Mouse (Mus musculus): Measurements from ENCODE around the gene Zdhhc11. TPM values are rescaled to one million over a fixed set of nuclear protein-coding genes. Genes with fewer than 3 reads are reported as not detected.
"Not testable (repeated sequence)": the region's sequence is repeated elsewhere in the genome, so short reads cannot be mapped to it uniquely, and the experiment has no call there.

The Zdhhc11 gene
- total RNA-seq, 2 experiments from 2014 or later = not detected

- ATAC-seq (replicated peaks; ENCODE audit: poor library complexity, severe bottlenecking) = no peak
Observed at GRCm38 (mm10) chr13:74000961-74001360, 37.3 kb downstream of the Zdhhc11 start.

GRCm38 (mm10) chr13:74001492-74001891 is 37.8 kb downstream of the Zdhhc11 start:
- ATAC-seq (replicated peaks; ENCODE audit: poor library complexity, severe bottlenecking) = no peak

- ATAC-seq (replicated peaks; ENCODE audit: poor library complexity, severe bottlenecking) = not testable (repeated sequence)
Observed at GRCm38 (mm10) chr13:74006881-74007280, 43.2 kb downstream of the Zdhhc11 start.

GRCm38 (mm10) chr13:74008216-74008615 is 44.6 kb downstream of the Zdhhc11 start:
- not testable (repeated sequence) for ATAC-seq (replicated peaks; ENCODE audit: poor library complexity, severe bottlenecking)

- ATAC-seq (replicated peaks; ENCODE audit: poor library complexity, severe bottlenecking) = peak; percentile 96
Observed at GRCm38 (mm10) chr13:74008948-74009718, 45.5 kb downstream of the Zdhhc11 start, which contains the start of gene Tppp. Tppp (plus strand) TSS chr13:74009407.

- peak; percentile 6 for ATAC-seq (replicated peaks; ENCODE audit: poor library complexity, severe bottlenecking)
Observed at GRCm38 (mm10) chr13:74009791-74010614, 46.4 kb downstream of the Zdhhc11 start.

GRCm38 (mm10) chr13:74010678-74011077 is 47.0 kb downstream of the Zdhhc11 start:
- no peak for ATAC-seq (replicated peaks; ENCODE audit: poor library complexity, severe bottlenecking)

GRCm38 (mm10) chr13:74015908-74016307 is 52.3 kb downstream of the Zdhhc11 start:
- no peak for ATAC-seq (replicated peaks; ENCODE audit: poor library complexity, severe bottlenecking)

GRCm38 (mm10) chr13:74017426-74017825 is 53.8 kb downstream of the Zdhhc11 start:
- no peak for ATAC-seq (replicated peaks; ENCODE audit: poor library complexity, severe bottlenecking)

GRCm38 (mm10) chr13:74019006-74019405 is 55.4 kb downstream of the Zdhhc11 start:
- ATAC-seq (replicated peaks; ENCODE audit: poor library complexity, severe bottlenecking) = not testable (repeated sequence)

- ATAC-seq (replicated peaks; ENCODE audit: poor library complexity, severe bottlenecking) = no peak
Observed at GRCm38 (mm10) chr13:74025151-74026081, 61.8 kb downstream of the Zdhhc11 start.

GRCm38 (mm10) chr13:74026215-74026614 is 62.6 kb downstream of the Zdhhc11 start:
- ATAC-seq (replicated peaks; ENCODE audit: poor library complexity, severe bottlenecking) = peak; percentile 60

GRCm38 (mm10) chr13:74028116-74028515 is 64.5 kb downstream of the Zdhhc11 start:
- no peak for ATAC-seq (replicated peaks; ENCODE audit: poor library complexity, severe bottlenecking)

GRCm38 (mm10) chr13:74029013-74029412 is 65.4 kb downstream of the Zdhhc11 start:
- peak; percentile 49 for ATAC-seq (replicated peaks; ENCODE audit: poor library complexity, severe bottlenecking)

- no peak for ATAC-seq (replicated peaks; ENCODE audit: poor library complexity, severe bottlenecking)
Observed at GRCm38 (mm10) chr13:74030691-74031090, 67.0 kb downstream of the Zdhhc11 start.

- ATAC-seq (replicated peaks; ENCODE audit: poor library complexity, severe bottlenecking) = no peak
Observed at GRCm38 (mm10) chr13:74031133-74031532, 67.5 kb downstream of the Zdhhc11 start.

- ATAC-seq (replicated peaks; ENCODE audit: poor library complexity, severe bottlenecking) = no peak
Observed at GRCm38 (mm10) chr13:74034756-74035155, 71.1 kb downstream of the Zdhhc11 start.

GRCm38 (mm10) chr13:74035776-74036175 is 72.1 kb downstream of the Zdhhc11 start:
- ATAC-seq (replicated peaks; ENCODE audit: poor library complexity, severe bottlenecking) = no peak

GRCm38 (mm10) chr13:74039926-74040325 is 76.3 kb downstream of the Zdhhc11 start:
- ATAC-seq (replicated peaks; ENCODE audit: poor library complexity, severe bottlenecking) = peak; percentile 71

All from granulocyte monocyte progenitor cell, adult 5-6 weeks (primary cell).